Mouse (Mus musculus) liver, adult 2 months (tissue): ENCODE data around the gene Il12rb2.

Experiments
- CTCF ChIP-seq: fragments of 200-500 bp; IDR thresholded peaks from 2 replicates; pipeline ENCODE4 v1.5.1; 2011; ENCODE audit warnings: low read depth, low read length, control low read depth
- POLR2A ChIP-seq: fragments of 200-500 bp; IDR thresholded peaks from 2 replicates; pipeline ENCODE4 v1.6.1; 2011; ENCODE audit warnings: low read length, control low read depth; ENCODE audit not compliant: insufficient read depth; ENCODE audit errors: extremely low read depth

GRCm38 (mm10) chr6:67296126-67296525, 79.9 kb downstream of the Il12rb2 start:
- TF ChIP-seq POLR2A (no peak), CTCF (peak; percentile 27; the same call in 1 of the 2 replicates)
